Mouse (Mus musculus) forebrain, embryonic 10.5 days (tissue): Measurements from ENCODE around the gene Cdan1. TPM values are rescaled to one million over a fixed set of nuclear protein-coding genes. Genes with fewer than 3 reads are reported as not detected.
"Not testable (repeated sequence)": the region's sequence is repeated elsewhere in the genome, so short reads cannot be mapped to it uniquely, and the experiment has no call there.

Experiments
- DNase-seq: peaks from one replicate; pipeline ENCODE4 v3.0.0-alpha.2; 2017; ENCODE audit warnings: low spot score; ENCODE audit errors: extremely low spot score
- H3K27ac ChIP-seq: fragments of 300-500 bp; sonication (generic); 2 replicates; pipeline ENCODE4 v1.5.1; 2016; ENCODE audit warnings: mild to moderate bottlenecking
- H3K27me3 ChIP-seq: fragments of 300-500 bp; sonication (generic); 2 replicates; pipeline ENCODE4 v1.6.1; 2016; ENCODE audit warnings: mild to moderate bottlenecking; ENCODE audit not compliant: poor library complexity, severe bottlenecking
- H3K36me3 ChIP-seq: fragments of 300-500 bp; sonication (generic); replicated peaks from 2 replicates; pipeline ENCODE4 v1.6.1; 2016; ENCODE audit warnings: mild to moderate bottlenecking, moderate library complexity
- H3K4me1 ChIP-seq: fragments of 300-500 bp; sonication (generic); 2 replicates; pipeline ENCODE4 v1.6.1; 2016
- H3K4me3 ChIP-seq: fragments of 300-500 bp; sonication (generic); 2 replicates; pipeline ENCODE4 v1.5.1; 2016; ENCODE audit warnings: mild to moderate bottlenecking, moderate library complexity
- H3K9me3 ChIP-seq: fragments of 300-500 bp; sonication (generic); 2 replicates; pipeline ENCODE4 v1.6.1; 2016; ENCODE audit warnings: mild to moderate bottlenecking, moderate library complexity
- WGBS: fragments of 180-500 bp; shearing (Covaris S2); methylation state at CpG from one replicate; pipeline ENCODE4 v1.1.7; 2016; 5-methylcytosine and 5-hydroxymethylcytosine counted together
- polyA plus RNA-seq: library from polyadenylated mRNA; unstranded; fragments of >200 nt; fragmentation: Nextera tagmentation; extraction: Ambion mirVana; gene quantifications from 2 replicates; pipeline ENCODE4 v1.2.1, GENCODE M21; 2016

Cdan1 gene
- polyA plus RNA-seq, 1 experiment from 2014 or later = 4.7 TPM

- Histone ChIP-seq H3K36me3 (peaks cover 21% of the 10 kb centered on the region), H3K4me1 (no peaks in the 10 kb centered on the region), H3K27me3 (no peaks in the 10 kb centered on the region), H3K9me3 (no peaks in the 10 kb centered on the region), H3K4me3 (no peak overlapping the region), H3K27ac (no peak overlapping the region)
- 85% methylated on average over 3 of the region's 3 CpGs for WGBS
- DNase-seq = no peak
Measured at GRCm38 (mm10) chr2:120700379-120700885, 149.5 kb downstream of the Cdan1 start.

- no peaks in the 10 kb centered on the region for H3K27me3 ChIP-seq
- no peak for DNase-seq
- WGBS = 88% methylated on average over 5 of the region's 5 CpGs
- no peaks in the 10 kb centered on the region for H3K4me1 ChIP-seq
- H3K36me3 ChIP-seq = peaks cover 29% of the 10 kb centered on the region
- no peaks in the 10 kb centered on the region for H3K9me3 ChIP-seq
- no peak overlapping the region for H3K4me3 ChIP-seq
- H3K27ac ChIP-seq = no peak overlapping the region
Measured at GRCm38 (mm10) chr2:120697767-120698166, 152.2 kb downstream of the Cdan1 start.

- H3K4me3 ChIP-seq, H3K9me3 ChIP-seq, DNase-seq, H3K27me3 ChIP-seq, H3K4me1 ChIP-seq, H3K36me3 ChIP-seq, H3K27ac ChIP-seq: not testable (repeated sequence)
- 87% methylated on average over 7 of the region's 7 CpGs for WGBS
Measured at GRCm38 (mm10) chr2:120681151-120681550, 168.8 kb downstream of the Cdan1 start.

- H3K36me3 ChIP-seq = no peaks in the 10 kb centered on the region; the same call in 1 of the 2 replicates
- no peaks in the 10 kb centered on the region for H3K4me1 ChIP-seq
- DNase-seq = no peak
- WGBS = 89% methylated on average over 2 of the region's 2 CpGs
- no peak overlapping the region for H3K27ac ChIP-seq
- no peak overlapping the region for H3K4me3 ChIP-seq
- no peaks in the 10 kb centered on the region for H3K9me3 ChIP-seq
- H3K27me3 ChIP-seq = no peaks in the 10 kb centered on the region
Measured at GRCm38 (mm10) chr2:120670253-120670652, 179.7 kb downstream of the Cdan1 start.

- WGBS = 93% methylated on average over 2 of the region's 2 CpGs
- DNase-seq = no peak
- H3K4me3 ChIP-seq = no peak overlapping the region
- H3K4me1 ChIP-seq = no peaks in the 10 kb centered on the region
- H3K36me3 ChIP-seq = no peaks in the 10 kb centered on the region; the same call in 1 of the 2 replicates
- no peaks in the 10 kb centered on the region for H3K27me3 ChIP-seq
- H3K27ac ChIP-seq = no peak overlapping the region
- H3K9me3 ChIP-seq = no peaks in the 10 kb centered on the region
Measured at GRCm38 (mm10) chr2:120667446-120667845, 182.5 kb downstream of the Cdan1 start.

Other genes with a start within 250 kb of the Cdan1 start
- 40.5 and 43.7 TPM in 2 replicates for gene Haus2, start 240.7 kb downstream of the Cdan1 start, polyA plus RNA-seq
- 29.3 and 32.0 TPM in 2 replicates for gene Lrrc57, start 240.6 kb downstream of the Cdan1 start, polyA plus RNA-seq
- gene Stard9, start 221.0 kb downstream of the Cdan1 start, polyA plus RNA-seq = 2.4 and 2.9 TPM in 2 replicates
- 3.7 and 5.2 TPM in 2 replicates for gene Ttbk2, start 476 bp upstream of the Cdan1 start, polyA plus RNA-seq
- gene Ubr1, start 120.6 kb upstream of the Cdan1 start, polyA plus RNA-seq = 27.0 and 27.7 TPM in 2 replicates
- 2.0 and 3.3 TPM in 2 replicates for gene Tmem62, start 126.9 kb upstream of the Cdan1 start, polyA plus RNA-seq
- 31.3 and 32.3 TPM in 2 replicates for gene Ccndbp1, start 158.3 kb upstream of the Cdan1 start, polyA plus RNA-seq
- gene Epb42, start 186.9 kb upstream of the Cdan1 start, polyA plus RNA-seq = 6.2 and 10.9 TPM in 2 replicates
- not detected in 2 replicates for gene Tgm5, start 235.7 kb upstream of the Cdan1 start, polyA plus RNA-seq